Mouse (Mus musculus): ENCODE data around the gene Sycp2l.
A peak's percentile ranks its signal among the peaks of the same experiment; 100 is the strongest.

The Sycp2l gene

GRCm38 (mm10) chr13:41113940-41114339 lies at the start of gene Sycp2l:
Gene Sycp2l, plus strand, starts transcription at chr13:41114307.
- no peak for DNase-seq

GRCm38 (mm10) chr13:41067618-41068017 lies 46.5 kb upstream of the Sycp2l start:
- DNase-seq: no peak

- DNase-seq: no peak
Observed at GRCm38 (mm10) chr13:41071617-41072016, 42.5 kb upstream of the Sycp2l start.

- DNase-seq: no peak
Observed at GRCm38 (mm10) chr13:41073819-41074218, 40.3 kb upstream of the Sycp2l start.

GRCm38 (mm10) chr13:41077921-41078320 lies 36.2 kb upstream of the Sycp2l start:
- DNase-seq: no peak

GRCm38 (mm10) chr13:41078690-41079420 lies 35.3 kb upstream of the Sycp2l start:
- no peak for DNase-seq

- peak; percentile 82 to 83 for DNase-seq
Observed at GRCm38 (mm10) chr13:41079421-41079780, 34.7 kb upstream of the Sycp2l start, which contains the start of gene Mak. Gene Mak, minus strand, starts transcription at chr13:41079706.

- no peak for DNase-seq
Observed at GRCm38 (mm10) chr13:41079859-41080258, 34.2 kb upstream of the Sycp2l start.

GRCm38 (mm10) chr13:41080700-41081099 lies 33.4 kb upstream of the Sycp2l start:
- no peak for DNase-seq

- no peak for DNase-seq
Observed at GRCm38 (mm10) chr13:41084521-41084920, 29.6 kb upstream of the Sycp2l start.

- DNase-seq: peak in 1 of 2 experiments; percentile 23
Observed at GRCm38 (mm10) chr13:41085140-41085539, 29.0 kb upstream of the Sycp2l start.

- DNase-seq: no peak
Observed at GRCm38 (mm10) chr13:41088746-41089145, 25.4 kb upstream of the Sycp2l start.

GRCm38 (mm10) chr13:41091271-41091670 lies 22.8 kb upstream of the Sycp2l start:
- DNase-seq: no peak

- DNase-seq: no peak
Observed at GRCm38 (mm10) chr13:41094160-41094559, 19.9 kb upstream of the Sycp2l start.

- no peak for DNase-seq
Observed at GRCm38 (mm10) chr13:41097324-41098058, 16.6 kb upstream of the Sycp2l start.

GRCm38 (mm10) chr13:41098325-41098724 lies 15.8 kb upstream of the Sycp2l start:
- no peak for DNase-seq

- no peak for DNase-seq
Observed at GRCm38 (mm10) chr13:41100031-41100430, 14.1 kb upstream of the Sycp2l start.

- no peak for DNase-seq
Observed at GRCm38 (mm10) chr13:41103841-41104525, 10.1 kb upstream of the Sycp2l start.

- no peak for DNase-seq
Observed at GRCm38 (mm10) chr13:41105541-41105940, 8.6 kb upstream of the Sycp2l start.

GRCm38 (mm10) chr13:41110935-41111334 lies 3.2 kb upstream of the Sycp2l start, which contains the start of gene Gcm2:
Gene Gcm2, minus strand, starts transcription at chr13:41111035.
- no peak for DNase-seq

- DNase-seq: peak in 1 of 2 experiments; percentile 13
Observed at GRCm38 (mm10) chr13:41119152-41119945, 5.2 kb downstream of the Sycp2l start.

- DNase-seq: no peak
Observed at GRCm38 (mm10) chr13:41123666-41124225, 9.6 kb downstream of the Sycp2l start.
